Mouse (Mus musculus) embryonic facial prominence, embryonic 13.5 days (tissue): ENCODE data around the gene Tshz2. TPM values are rescaled to one million over a fixed set of nuclear protein-coding genes. Genes with fewer than 3 reads are reported as not detected.

Source experiments
- ATAC-seq: fragments of 200-750 bp; cut with Nextera tagmentation; 2 replicates; pipeline ENCODE4 v1.8.0; 2017; ENCODE audit warnings: low read depth; ENCODE audit not compliant: insufficient number of reproducible peaks, insufficient read depth, low FRiP score, low TSS enrichment
- H3K27ac ChIP-seq: fragments of 300-500 bp; sonication (generic); 2 replicates; pipeline ENCODE4 v1.5.1; 2015; ENCODE audit warnings: moderate library complexity, mild to moderate bottlenecking, inconsistent platforms
- H3K27me3 ChIP-seq: fragments of 300-500 bp; sonication (generic); 2 replicates; pipeline ENCODE4 v1.6.1; 2015; ENCODE audit warnings: mild to moderate bottlenecking, inconsistent platforms
- H3K36me3 ChIP-seq: fragments of 300-500 bp; sonication (generic); 2 replicates; pipeline ENCODE4 v1.6.1; 2015; ENCODE audit warnings: mild to moderate bottlenecking, inconsistent platforms
- H3K4me1 ChIP-seq: fragments of 300-500 bp; sonication (generic); 2 replicates; pipeline ENCODE4 v1.6.1; 2015; ENCODE audit warnings: inconsistent platforms
- H3K4me2 ChIP-seq: fragments of 300-500 bp; sonication (generic); 2 replicates; pipeline ENCODE4 v1.6.1; 2015; ENCODE audit warnings: moderate library complexity, mild to moderate bottlenecking, inconsistent platforms
- H3K4me3 ChIP-seq: fragments of 300-500 bp; sonication (generic); 2 replicates; pipeline ENCODE4 v1.5.1; 2015; ENCODE audit warnings: mild to moderate bottlenecking, inconsistent platforms
- H3K9ac ChIP-seq: fragments of 300-500 bp; sonication (generic); 2 replicates; pipeline ENCODE4 v1.6.1; 2015; ENCODE audit warnings: mild to moderate bottlenecking, inconsistent platforms
- H3K9me3 ChIP-seq: fragments of 300-500 bp; sonication (generic); 2 replicates; pipeline ENCODE4 v1.6.1; 2016; ENCODE audit warnings: inconsistent platforms
- WGBS: fragments of 180-500 bp; shearing (Covaris S2); methylation state at CpG from one replicate; pipeline ENCODE4 v1.1.7; 2015; ENCODE audit warnings: mixed read lengths; 5-methylcytosine and 5-hydroxymethylcytosine counted together
- polyA plus RNA-seq: library from polyadenylated mRNA; unstranded; fragments of >200 nt; fragmentation: Nextera tagmentation; extraction: Ambion mirVana; gene quantifications from 2 replicates; pipeline ENCODE4 v1.2.1, GENCODE M21; 2015

The Tshz2 gene
- polyA plus RNA-seq, 1 experiment from 2014 or later: 10.2 TPM

- H3K36me3 ChIP-seq: peaks cover 23% of the 10 kb centered on the region
- H3K4me1 ChIP-seq: no peaks in the 10 kb centered on the region
- WGBS: 77% methylated on average over 9 of the region's 9 CpGs
- no peak overlapping the region for H3K4me3 ChIP-seq
- no peak overlapping the region for H3K27ac ChIP-seq
- H3K9me3 ChIP-seq: no peaks in the 10 kb centered on the region
- no peaks in the 10 kb centered on the region for H3K27me3 ChIP-seq
- H3K4me2 ChIP-seq: no peak overlapping the region
- no peak for ATAC-seq
- no peak overlapping the region for H3K9ac ChIP-seq
Observed at GRCm38 (mm10) chr2:169887921-169888320, 255.1 kb downstream of the Tshz2 start.

- Histone ChIP-seq H3K4me2 (no peak overlapping the region), H3K36me3 (no peaks in the 10 kb centered on the region), H3K27me3 (no peaks in the 10 kb centered on the region), H3K9me3 (no peaks in the 10 kb centered on the region), H3K27ac (no peak overlapping the region), H3K4me3 (no peak overlapping the region), H3K4me1 (no peaks in the 10 kb centered on the region), H3K9ac (no peak overlapping the region)
- WGBS: 55% methylated on average over 14 of the region's 14 CpGs
- ATAC-seq: no peak
Observed at GRCm38 (mm10) chr2:169892441-169893038, 259.7 kb downstream of the Tshz2 start.

- Histone ChIP-seq H3K27ac (no peak overlapping the region), H3K4me1 (peaks cover 10% of the 10 kb centered on the region), H3K9ac (no peak overlapping the region), H3K4me3 (no peak overlapping the region), H3K36me3 (no peaks in the 10 kb centered on the region), H3K27me3 (no peaks in the 10 kb centered on the region), H3K4me2 (no peak overlapping the region), H3K9me3 (no peaks in the 10 kb centered on the region)
- WGBS: 71% methylated on average over 7 of the region's 7 CpGs
- no peak for ATAC-seq
Observed at GRCm38 (mm10) chr2:169902896-169903295, 270.1 kb downstream of the Tshz2 start.

- Histone ChIP-seq H3K9ac (no peak overlapping the region), H3K27me3 (no peaks in the 10 kb centered on the region), H3K4me1 (peaks cover 10% of the 10 kb centered on the region), H3K27ac (no peak overlapping the region), H3K9me3 (no peaks in the 10 kb centered on the region; the same call in 1 of the 2 replicates), H3K4me2 (no peak overlapping the region), H3K36me3 (no peaks in the 10 kb centered on the region), H3K4me3 (no peak overlapping the region)
- WGBS: 4% methylated on average over 9 of the region's 9 CpGs
- no peak for ATAC-seq
Observed at GRCm38 (mm10) chr2:169906396-169906795, 273.6 kb downstream of the Tshz2 start.

DNA sequence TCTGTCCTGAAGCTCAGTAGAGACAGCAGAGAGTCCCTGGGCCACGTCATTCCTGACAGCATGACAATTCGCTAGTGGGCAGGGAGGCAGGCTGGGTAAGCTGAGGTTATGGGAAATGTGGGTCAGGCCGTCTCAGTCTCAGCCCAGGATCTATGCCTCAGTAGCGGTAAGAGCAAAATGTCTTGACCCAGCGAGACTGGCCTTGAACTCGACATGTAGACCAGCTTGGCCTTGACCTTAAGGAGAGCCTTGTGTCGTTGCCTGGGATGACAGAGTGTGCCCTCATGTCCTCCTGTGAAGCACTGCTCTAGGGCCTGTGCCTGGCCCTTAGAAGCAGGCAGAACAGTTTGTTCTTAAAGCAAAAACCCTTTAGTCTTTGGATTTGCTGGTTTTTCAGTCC is 275.2 kb downstream of the Tshz2 start:
- Histone ChIP-seq H3K4me3 (no peak overlapping the region), H3K9ac (no peak overlapping the region), H3K4me2 (no peak overlapping the region), H3K9me3 (no peaks in the 10 kb centered on the region; the same call in 1 of the 2 replicates), H3K27ac (no peak overlapping the region), H3K36me3 (no peaks in the 10 kb centered on the region), H3K27me3 (no peaks in the 10 kb centered on the region), H3K4me1 (peaks cover 10% of the 10 kb centered on the region)
- no peak for ATAC-seq
- WGBS: 79% methylated on average over 7 of the region's 7 CpGs

- no peak overlapping the region for H3K27ac ChIP-seq
- no peaks in the 10 kb centered on the region; the same call in 1 of the 2 replicates for H3K9me3 ChIP-seq
- no peak overlapping the region for H3K4me2 ChIP-seq
- no peaks in the 10 kb centered on the region for H3K27me3 ChIP-seq
- H3K4me1 ChIP-seq: peaks cover 10% of the 10 kb centered on the region
- H3K4me3 ChIP-seq: no peak overlapping the region
- no peak overlapping the region for H3K9ac ChIP-seq
- 74% methylated on average over 4 of the region's 4 CpGs for WGBS
- no peaks in the 10 kb centered on the region for H3K36me3 ChIP-seq
- ATAC-seq: no peak
Observed at GRCm38 (mm10) chr2:169910606-169911005, 277.8 kb downstream of the Tshz2 start.

DNA sequence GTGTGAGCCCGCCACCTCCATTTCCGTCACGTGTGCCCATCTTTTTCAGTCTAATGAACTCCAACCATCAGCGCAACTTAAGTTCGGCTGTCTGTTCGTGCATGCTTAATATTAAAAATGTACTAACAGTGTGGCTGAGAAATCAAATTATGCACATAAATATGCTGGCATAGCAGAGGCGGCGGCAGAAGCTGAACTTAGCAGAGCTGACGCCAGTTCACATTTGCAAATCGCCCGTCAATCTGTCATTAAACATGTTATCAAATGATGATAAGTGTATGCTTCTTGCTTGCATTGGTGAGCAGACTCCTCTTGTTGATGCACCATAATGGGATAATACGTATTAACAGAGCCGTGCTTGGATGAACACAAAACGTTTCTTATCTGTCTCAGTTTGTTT is 280.0 kb downstream of the Tshz2 start:
- no peaks in the 10 kb centered on the region for H3K36me3 ChIP-seq
- H3K9ac ChIP-seq: no peak overlapping the region
- H3K4me3 ChIP-seq: no peak overlapping the region
- no peaks in the 10 kb centered on the region; the same call in 1 of the 2 replicates for H3K9me3 ChIP-seq
- H3K4me1 ChIP-seq: no peaks in the 10 kb centered on the region
- H3K4me2 ChIP-seq: no peak overlapping the region
- 88% methylated on average over 14 of the region's 14 CpGs for WGBS
- no peak for ATAC-seq
- H3K27me3 ChIP-seq: no peaks in the 10 kb centered on the region
- H3K27ac ChIP-seq: no peak overlapping the region

- Histone ChIP-seq H3K4me2 (no peak overlapping the region), H3K9ac (no peak overlapping the region), H3K4me3 (no peak overlapping the region), H3K9me3 (no peaks in the 10 kb centered on the region; the same call in 1 of the 2 replicates), H3K4me1 (no peaks in the 10 kb centered on the region), H3K27me3 (no peaks in the 10 kb centered on the region), H3K36me3 (no peaks in the 10 kb centered on the region), H3K27ac (no peak overlapping the region)
- 86% methylated on average over 8 of the region's 8 CpGs for WGBS
- no peak for ATAC-seq
Observed at GRCm38 (mm10) chr2:169914903-169915302, 282.1 kb downstream of the Tshz2 start.

DNA sequence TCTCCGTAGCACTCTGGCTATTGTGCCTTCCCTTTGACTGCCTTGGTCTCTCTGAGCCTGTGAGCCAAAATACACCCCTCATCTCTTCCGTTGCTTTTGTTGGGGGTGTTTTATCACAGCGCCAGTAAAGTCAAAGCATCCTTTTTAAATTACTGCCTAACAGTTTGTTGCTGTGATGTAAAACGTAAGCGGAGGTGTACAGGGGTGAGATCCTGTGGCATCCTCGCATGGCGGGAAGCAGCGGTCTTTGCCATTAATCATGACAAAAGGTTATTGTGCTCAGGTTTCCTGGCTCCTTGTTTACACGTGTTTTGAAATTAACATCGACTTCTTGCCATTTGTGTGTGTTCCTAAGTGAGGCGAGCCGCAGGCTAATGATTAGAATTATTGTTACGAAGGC is 282.5 kb downstream of the Tshz2 start:
- Histone ChIP-seq H3K36me3 (no peaks in the 10 kb centered on the region), H3K27ac (no peak overlapping the region), H3K27me3 (no peaks in the 10 kb centered on the region), H3K9me3 (no peaks in the 10 kb centered on the region; the same call in 1 of the 2 replicates), H3K9ac (no peak overlapping the region), H3K4me1 (no peaks in the 10 kb centered on the region), H3K4me2 (no peak overlapping the region), H3K4me3 (no peak overlapping the region)
- WGBS: 81% methylated on average over 13 of the region's 13 CpGs
- ATAC-seq: no peak

- Histone ChIP-seq H3K27ac (no peak overlapping the region), H3K4me2 (no peak overlapping the region), H3K4me3 (no peak overlapping the region), H3K9me3 (no peaks in the 10 kb centered on the region), H3K4me1 (no peaks in the 10 kb centered on the region; the same call in 1 of the 2 replicates), H3K27me3 (no peaks in the 10 kb centered on the region), H3K9ac (no peak overlapping the region), H3K36me3 (no peaks in the 10 kb centered on the region)
- ATAC-seq: no peak
- 75% methylated on average over 3 of the region's 3 CpGs for WGBS
Observed at GRCm38 (mm10) chr2:169919111-169919695, 286.4 kb downstream of the Tshz2 start.

DNA sequence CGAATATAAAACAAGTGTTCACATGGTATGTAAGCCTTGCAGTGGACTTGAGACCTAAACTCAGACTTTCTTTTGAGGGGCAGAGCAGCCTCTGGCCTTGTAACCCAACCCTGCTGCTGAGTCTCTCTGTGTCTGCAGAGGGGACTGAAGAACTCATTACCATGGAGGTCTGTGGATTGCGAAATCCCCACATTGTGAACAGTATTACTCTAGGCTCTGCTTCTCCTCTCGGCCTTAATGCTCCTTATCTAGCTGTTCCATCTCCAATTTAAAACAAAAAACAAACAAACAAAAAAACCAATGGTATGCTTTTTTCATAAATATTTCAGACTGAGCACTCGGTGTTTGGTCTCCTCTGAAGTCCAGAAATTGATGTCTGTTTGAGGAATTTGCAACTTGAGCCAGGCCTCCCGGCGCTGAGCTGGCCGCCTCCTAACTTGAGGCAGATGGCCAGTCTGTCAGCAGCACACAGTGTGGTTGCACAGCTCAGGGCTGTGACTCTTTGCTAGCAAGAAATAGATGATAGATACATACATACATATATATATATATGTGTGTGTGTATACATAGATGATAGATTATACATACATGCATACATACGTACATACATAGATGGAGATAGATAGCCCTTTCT is 291.5 kb downstream of the Tshz2 start:
- Histone ChIP-seq H3K4me1 (peaks cover 14% of the 10 kb centered on the region), H3K27me3 (no peaks in the 10 kb centered on the region), H3K9me3 (no peaks in the 10 kb centered on the region), H3K27ac (no peak overlapping the region), H3K4me3 (no peak overlapping the region), H3K4me2 (no peak overlapping the region), H3K9ac (no peak overlapping the region), H3K36me3 (no peaks in the 10 kb centered on the region)
- no peak for ATAC-seq
- WGBS: 39% methylated on average over 8 of the region's 8 CpGs

- H3K4me2 ChIP-seq: no peak overlapping the region
- ATAC-seq: no peak
- H3K4me1 ChIP-seq: peaks cover 23% of the 10 kb centered on the region
- no peaks in the 10 kb centered on the region for H3K27me3 ChIP-seq
- H3K9me3 ChIP-seq: no peaks in the 10 kb centered on the region
- H3K4me3 ChIP-seq: no peak overlapping the region
- no peak overlapping the region for H3K27ac ChIP-seq
- WGBS: 82% methylated on average over 5 of the region's 5 CpGs
- no peak overlapping the region for H3K9ac ChIP-seq
- no peaks in the 10 kb centered on the region for H3K36me3 ChIP-seq
Observed at GRCm38 (mm10) chr2:169925466-169925865, 292.7 kb downstream of the Tshz2 start.
